Mouse (Mus musculus) kidney, postnatal 14 days (tissue): Measurements from ENCODE around the gene Ifng.
"Not testable (repeated sequence)": the region's sequence is repeated elsewhere in the genome, so short reads cannot be mapped to it uniquely, and the experiment has no call there.

Experiments used
- DNase-seq: peaks from one replicate; pipeline ENCODE4 v3.0.0; 2022; ENCODE audit warnings: mixed read lengths

The Ifng gene

DNA sequence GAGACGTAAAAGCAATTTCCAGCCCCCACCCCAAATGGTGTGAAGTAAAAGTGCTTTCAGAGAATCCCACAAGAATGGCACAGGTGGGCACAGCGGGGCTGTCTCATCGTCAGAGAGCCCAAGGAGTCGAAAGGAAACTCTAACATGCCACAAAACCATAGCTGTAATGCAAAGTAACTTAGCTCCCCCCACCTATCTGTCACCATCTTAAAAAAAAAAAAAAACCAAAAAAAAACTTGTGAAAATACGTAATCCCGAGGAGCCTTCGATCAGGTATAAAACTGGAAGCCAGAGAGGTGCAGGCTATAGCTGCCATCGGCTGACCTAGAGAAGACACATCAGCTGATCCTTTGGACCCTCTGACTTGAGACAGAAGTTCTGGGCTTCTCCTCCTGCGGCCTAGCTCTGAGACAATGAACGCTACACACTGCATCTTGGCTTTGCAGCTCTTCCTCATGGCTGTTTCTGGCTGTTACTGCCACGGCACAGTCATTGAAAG is at the start of gene Ifng:
Gene Ifng, plus strand, starts transcription at position 305 of the 499 bp plus-strand sequence.
- DNase-seq: no peak

DNA sequence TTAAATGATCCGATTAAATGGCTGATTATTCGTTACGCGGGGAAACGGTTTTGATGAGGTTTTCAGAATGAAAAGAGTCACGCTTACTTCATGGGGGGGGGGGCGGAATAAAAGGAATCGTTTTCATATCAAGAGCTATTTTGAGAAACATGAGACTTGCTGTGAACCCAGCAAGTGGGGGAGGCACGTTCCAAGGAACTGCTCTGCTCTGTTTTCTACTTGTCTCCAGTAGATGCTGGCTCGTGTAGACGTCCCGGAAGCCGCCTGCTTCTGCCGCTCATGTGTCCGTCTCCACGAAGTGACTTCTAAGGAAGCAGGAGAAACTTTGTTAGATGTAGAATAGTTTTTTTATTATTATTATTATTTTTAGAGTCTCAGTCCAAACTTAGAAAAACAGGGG is 40.9 kb upstream of the Ifng start:
- DNase-seq: no peak

DNA sequence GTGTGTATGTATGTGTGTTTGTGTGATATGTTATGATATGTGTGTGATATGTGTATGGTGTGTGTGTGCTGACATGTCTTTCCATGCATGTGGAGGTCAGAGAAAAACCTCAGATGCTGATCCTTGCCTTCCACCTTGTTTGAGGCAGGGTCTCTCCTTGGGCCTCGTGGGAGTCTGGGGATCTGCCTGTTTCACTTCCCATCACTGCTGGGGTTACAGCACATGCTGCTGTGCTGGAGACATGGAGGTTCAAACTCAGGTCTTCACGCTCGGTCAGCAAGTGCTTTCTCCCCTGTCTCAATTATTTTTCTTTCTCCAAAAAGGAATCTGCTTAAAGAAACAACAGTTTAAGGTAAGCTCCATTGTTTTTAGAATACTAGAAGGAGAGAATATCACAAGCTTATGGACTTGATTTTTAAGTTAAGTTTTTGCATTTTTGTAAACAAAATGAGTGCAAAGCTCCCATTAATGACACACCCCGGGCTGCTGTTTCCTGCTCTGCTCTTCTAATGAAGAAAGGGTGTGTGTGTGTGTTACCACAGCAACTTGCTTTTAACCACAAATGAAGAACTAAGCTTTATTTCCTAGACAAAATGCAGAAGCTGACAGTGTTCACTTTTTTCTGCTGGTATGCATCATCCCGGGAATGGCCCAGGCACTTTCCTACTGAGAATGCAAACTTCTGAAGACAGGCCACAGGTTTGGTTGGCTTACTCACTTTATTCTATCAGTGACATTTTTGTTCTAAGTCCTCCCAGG is 34.2 kb upstream of the Ifng start:
- DNase-seq: no peak

DNA sequence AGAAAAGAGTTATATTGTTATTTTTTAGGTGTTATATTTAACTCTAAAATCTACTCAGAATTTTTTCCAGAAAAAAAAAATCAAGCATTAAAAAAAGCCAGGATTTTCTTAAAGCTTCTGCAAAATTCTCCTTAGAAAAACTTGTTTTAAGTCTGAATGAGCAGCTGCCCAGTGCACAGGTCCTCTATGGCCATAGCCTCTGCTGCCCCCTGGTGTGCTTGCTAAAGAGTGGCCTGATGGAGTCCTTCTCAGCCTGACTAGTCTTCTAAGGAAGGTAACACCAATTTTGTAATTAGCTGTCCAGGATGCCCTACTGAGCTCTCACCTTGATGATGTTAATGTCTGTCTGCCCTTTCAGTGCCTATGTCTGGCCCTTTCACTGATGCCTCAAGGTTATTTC is 29.5 kb upstream of the Ifng start:
- no peak for DNase-seq

DNA sequence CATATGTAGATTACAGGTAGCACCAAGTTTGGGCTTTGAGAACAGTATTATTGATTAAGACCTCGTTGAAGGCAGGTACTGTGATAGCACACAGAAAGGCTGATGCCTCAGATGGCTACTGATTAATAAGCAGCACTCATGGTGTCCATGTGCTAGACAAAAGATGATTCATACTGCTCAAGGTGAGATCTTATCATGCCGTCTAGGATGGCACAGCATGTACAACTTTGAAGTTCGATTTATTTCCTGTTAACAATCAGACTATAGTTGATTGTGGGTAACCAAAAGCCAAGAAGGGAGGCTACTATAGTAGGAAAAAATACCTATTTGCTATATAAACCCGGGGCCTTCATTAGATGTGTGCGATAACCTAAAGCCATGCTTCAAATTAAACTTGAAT is 28.1 kb upstream of the Ifng start:
- no peak for DNase-seq

DNA sequence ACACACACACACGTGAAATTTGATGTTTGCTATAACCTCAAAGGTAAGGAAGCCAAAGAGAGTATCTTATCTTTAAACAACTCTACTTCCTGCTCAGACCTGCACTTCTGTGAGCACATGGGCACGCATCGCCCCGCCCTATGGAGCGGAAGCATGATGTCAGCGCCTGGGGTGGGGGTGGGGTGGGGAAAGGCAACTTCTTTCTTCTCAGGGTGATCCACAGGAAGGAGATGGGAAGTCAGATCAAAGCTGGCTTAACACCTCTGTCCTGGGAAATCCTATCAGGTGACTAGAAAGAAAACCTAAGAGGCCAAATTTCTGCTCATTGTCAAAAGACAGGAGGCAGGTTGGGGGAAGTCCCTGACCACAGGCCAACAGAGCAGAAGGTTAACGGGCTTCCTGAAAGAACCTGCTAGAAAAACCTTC is 21.8 kb upstream of the Ifng start:
- DNase-seq: no peak

DNA sequence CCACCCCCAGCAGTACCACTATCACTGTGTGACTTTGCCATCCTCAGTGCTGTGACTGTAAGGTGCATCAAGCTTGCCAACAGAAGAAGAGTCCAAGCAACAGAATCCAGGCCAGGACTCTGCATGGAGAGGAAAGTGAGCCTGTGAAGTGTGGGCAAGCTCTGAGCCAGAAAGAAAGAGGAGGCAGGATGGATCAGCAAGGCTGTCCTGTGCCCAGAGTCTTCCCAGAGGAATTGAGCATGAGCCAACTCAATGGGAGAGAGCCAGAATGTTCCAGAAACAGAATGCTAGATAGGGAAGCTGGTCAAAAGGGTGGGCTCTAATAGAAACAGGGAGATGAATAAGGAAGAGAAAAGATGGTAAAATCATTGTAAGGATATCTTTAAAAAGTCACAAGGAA is 19.9 kb upstream of the Ifng start:
- DNase-seq: no peak

DNA sequence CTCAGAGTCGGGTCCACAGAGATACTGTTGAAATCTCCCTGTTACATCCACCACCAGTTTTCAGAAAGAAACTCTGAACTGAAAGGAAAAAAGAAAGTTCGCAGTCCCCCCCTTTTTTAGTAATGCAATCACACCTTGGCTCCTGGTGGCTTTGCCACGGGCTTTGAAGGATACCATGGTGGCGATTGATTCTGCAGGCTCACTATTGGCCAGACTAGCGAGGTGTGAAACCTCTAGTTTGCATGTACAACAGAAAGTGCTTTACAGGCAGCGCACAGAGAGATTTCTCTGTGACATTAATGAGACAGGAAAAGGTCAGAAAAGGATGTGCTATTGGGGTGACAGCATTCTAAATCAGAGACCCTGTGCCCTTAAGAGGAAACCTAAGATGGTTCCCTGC is 5.3 kb upstream of the Ifng start:
- DNase-seq: no peak

DNA sequence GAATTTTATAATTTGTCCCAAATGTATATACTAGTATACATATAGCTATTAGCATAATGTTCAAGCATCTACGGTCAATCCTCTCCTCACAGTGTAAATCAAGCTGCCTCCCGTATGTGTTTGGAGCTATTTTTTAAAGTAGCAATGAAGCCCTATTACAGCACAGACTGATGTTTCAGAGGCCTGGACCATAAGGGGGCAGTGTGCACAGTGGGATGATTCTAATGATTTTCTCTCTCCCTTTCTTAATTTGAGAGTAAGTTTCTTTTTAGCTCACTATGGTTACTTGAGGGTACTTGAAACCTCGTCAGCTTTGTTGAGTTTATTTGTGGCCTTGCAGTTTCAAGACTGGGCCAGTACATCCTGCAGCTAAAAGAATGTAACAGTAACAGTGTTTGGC is 1.1 kb downstream of the Ifng start:
- DNase-seq: peak; percentile 5

DNA sequence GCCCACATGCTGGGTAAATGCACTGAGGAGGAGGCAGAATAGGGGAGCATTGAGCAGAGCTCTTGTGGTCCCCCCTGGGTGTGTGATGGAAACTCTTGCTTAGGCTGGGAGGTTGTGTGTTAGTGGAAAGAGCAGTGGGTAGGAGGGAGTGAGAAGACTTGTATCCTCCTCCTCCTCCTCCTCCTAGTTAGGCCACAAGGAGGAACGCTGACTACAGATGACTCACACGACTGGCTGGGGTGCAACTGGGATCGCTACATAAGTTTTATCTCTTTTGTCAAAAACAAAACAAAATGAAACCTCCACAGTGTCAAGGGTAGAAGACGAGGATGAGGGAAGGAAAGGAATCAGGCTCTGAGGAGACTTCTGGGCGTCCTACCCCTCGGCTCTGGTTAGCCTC is 2.2 kb downstream of the Ifng start:
- no peak for DNase-seq

DNA sequence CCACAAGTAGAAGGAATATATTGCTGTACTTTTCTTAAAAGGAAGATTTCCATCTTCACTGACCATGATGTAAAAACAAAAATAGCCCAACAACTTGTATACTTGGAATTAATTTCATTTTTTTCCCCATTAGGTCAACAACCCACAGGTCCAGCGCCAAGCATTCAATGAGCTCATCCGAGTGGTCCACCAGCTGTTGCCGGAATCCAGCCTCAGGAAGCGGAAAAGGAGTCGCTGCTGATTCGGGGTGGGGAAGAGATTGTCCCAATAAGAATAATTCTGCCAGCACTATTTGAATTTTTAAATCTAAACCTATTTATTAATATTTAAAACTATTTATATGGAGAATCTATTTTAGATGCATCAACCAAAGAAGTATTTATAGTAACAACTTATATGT is 4.2 kb downstream of the Ifng start:
- no peak for DNase-seq

DNA sequence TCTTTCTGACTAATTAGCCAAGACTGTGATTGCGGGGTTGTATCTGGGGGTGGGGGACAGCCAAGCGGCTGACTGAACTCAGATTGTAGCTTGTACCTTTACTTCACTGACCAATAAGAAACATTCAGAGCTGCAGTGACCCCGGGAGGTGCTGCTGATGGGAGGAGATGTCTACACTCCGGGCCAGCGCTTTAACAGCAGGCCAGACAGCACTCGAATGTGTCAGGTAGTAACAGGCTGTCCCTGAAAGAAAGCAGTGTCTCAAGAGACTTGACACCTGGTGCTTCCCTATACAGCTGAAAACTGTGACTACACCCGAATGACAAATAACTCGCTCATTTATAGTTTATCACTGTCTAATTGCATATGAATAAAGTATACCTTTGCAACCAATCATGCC is 4.7 kb downstream of the Ifng start:
- no peak for DNase-seq

DNA sequence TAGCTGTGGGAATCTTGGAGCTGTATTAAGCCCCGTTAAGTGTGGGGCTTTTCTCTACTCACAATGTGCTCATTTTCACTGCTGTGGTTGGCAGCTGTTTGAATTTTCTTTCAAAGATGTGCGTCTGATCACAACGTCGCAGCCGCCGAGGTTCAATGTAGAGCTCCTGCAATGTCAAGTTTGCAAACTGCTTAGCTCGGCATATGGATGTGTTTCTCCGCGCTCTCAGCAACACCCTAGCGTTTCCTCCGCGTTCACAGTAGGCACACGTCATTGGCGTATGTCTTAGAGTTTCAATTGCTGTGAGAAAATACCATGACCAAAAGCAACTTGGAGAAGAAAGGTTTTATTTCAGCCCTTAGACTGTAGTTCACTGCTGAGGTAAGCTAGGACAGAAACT is 5.1 kb downstream of the Ifng start:
- DNase-seq: no peak

DNA sequence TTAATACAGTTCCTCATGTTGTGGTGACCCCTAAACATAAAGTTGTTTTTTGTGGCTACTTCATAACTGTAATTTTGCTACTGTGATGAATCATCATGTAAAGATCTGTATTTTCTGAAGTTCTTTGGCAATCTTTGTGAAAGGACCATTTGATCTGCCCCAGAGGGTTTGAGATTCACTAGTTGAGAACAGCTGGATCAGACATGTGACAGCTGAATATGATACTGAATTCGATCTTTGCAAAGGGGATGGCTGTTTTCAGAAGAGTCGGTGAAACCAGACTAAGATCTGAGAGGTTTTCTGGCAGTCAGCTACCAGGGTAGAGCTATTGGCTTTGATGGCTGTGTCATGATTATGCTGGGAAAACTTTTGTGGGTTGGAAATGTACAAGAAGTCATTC is 10.9 kb downstream of the Ifng start:
- no peak for DNase-seq

DNA sequence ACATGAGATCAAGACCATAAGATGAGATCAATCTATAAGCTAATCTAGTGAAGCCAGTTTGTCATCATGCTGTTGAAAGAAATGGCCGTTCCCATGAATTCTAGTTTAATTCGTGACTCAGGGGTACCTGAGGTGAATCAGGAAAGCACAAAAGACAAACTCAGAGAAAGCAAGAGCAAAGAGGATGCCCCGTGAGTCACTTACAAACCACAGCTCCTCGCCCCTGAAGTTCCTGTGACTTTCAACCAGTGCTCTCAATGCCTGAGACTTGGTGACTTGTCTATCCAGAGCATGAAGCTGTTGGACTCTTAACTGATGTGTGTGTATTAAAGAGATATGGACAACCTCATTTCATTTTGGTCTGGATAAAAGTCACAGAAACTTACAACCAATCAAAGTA is 17.9 kb downstream of the Ifng start:
- no peak for DNase-seq

DNA sequence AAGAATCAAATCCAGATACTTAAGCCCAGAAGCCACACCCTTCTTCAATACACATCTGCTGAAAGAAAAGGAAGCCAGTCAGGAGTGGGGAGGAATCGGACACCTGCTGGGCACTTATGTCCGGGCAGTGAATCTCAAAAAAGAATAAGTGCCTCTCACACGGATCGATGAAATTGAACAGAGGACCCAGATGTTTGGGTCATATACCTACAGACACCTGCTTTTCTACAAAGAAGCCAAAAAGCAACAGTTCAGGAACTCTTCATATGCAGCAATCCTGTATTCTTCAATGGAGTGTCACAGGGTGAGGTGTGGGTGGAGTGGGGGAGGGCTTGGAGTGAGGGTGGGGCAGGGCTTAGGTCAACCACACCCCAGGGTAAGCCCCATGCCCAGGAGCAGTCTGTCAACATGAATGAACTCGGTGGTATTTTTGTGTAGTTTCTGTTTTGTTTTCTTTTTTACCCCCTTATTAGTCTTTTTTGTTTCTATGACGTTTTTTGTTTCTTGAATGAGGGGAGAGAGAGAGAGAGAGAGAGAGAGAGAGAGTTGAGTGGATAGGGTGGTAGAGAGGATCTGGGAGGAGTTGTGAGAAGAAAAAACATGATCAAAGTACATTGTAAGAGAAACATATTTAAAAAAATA is 20.4 kb downstream of the Ifng start:
- DNase-seq: no peak

DNA sequence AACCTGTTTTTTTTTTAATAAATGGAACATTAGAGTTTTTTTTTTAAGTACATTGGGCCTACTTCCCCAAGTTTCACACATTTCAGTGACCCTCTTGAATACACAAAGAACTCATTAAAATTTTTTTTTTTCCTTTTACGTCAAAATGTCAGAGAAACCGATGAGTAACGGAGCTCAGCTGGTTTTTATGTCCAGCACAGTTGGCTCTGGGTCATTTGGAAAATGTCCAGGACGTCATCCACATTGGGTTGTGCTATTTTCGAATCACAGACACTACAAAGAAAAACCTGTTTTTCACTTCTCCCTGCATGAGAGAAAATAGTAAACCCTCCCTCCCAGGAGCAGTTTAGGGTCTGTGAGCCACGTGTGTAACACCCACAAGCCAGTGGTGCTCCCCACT is 25.6 kb downstream of the Ifng start:
- DNase-seq: peak; percentile 48

DNA sequence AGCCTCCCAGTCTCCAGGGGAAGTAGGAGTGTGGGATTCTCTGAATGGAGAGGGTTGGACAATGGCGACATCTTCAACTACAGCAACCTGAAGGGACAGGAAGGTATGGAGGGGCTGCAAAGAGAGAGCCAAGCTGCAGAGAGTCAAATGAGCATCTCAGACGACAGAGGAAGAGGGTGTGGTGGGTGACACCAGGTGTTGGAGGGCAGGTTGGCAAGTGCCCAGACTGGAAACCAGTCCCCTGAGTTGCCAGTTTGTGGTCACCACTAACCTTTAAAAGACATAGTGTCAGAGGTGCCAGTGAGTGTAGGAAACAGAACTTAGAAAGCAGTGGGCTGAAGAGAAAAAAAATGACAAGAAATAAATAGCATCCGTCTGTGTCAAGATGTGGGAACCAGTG is 28.2 kb downstream of the Ifng start:
- DNase-seq: no peak

DNA sequence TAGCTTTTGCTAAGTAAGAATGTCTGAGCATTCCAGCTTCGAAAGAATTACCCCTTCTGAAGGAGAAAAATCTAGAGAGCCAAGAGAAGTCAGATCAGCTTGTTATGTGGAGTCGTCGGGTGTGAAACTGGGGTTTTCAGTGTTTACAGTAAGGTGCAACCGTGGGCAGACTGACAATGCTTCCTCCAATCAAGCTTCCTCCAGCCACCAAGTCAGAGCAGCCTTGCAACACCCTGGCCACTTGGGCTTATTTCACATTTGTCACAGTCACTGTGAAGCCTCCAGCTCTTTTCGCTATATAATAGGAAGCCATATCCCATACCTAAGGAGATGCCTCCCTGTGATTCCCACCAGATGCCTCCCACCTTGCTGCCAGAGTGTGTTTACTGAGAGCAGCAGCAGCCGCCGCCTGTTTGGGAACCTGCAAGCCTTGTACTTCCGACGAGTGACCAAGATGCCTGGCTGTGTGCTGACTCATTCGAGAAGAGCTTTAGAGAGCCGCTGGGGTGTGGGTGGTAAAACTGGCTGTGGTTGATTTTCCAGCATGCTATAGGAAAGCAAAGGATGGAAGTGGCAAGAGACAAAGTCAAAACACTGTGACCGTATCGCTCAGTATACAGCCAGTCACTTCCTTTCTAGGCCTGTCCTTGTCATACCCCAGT is 29.6 kb downstream of the Ifng start:
- no peak for DNase-seq

DNA sequence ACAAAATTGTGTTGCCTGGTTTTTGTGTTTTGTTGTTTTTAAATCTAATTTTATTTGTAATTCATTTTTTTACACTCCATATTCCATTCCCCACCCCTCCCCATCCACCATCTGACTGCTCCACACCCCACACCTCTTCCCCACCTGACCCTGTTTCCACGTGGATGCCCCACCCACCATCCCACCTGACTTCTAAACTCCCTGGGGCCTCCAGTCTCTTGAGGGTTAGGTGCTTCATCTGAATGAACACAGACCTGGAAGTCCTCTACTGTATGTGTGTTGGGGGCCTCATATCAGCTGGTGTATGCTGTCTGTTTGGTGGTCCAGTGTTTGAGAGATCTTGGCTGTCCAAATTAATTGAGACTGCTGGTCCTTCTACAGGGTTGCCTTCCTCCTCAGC is 32.0 kb downstream of the Ifng start:
- DNase-seq: not testable (repeated sequence)

DNA sequence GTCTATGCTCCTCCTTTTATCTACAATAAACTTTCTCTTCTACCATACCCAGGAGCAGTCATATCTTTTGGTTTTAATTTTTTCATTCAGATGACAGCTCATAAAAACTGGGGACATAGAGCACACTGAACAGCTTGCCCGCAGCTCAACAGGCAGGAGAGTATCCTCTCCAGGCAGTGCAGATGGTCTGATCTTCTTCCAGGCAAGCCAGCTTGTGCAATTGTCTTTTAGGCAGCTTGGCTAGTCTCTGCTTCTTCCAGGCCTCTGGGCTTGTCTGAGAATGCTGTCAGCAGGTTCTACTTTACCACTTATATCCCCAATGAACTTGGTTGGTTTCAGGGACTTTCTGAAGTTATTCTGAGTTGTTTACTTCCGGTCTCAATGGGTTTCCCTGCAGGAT is 35.9 kb downstream of the Ifng start:
- DNase-seq: no peak

DNA sequence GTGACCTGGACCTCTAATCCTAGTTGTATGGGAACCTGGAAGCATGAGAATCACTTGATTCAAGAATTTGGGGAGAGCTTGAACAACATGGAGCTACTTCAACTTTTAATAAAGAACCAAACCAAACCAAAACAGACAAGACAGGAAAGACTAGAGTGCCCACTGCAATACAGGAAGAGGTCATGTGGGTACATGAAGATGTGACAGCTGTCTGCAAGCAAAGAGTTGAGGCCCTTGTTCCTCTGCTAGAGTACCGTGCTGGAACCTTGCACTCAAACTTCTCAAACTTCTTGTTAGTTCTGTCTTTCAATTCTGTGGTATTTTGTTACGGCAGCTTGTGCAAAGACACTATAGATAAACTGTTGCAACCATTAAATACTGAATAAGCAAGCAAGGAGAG is 36.5 kb downstream of the Ifng start:
- DNase-seq: no peak

DNA sequence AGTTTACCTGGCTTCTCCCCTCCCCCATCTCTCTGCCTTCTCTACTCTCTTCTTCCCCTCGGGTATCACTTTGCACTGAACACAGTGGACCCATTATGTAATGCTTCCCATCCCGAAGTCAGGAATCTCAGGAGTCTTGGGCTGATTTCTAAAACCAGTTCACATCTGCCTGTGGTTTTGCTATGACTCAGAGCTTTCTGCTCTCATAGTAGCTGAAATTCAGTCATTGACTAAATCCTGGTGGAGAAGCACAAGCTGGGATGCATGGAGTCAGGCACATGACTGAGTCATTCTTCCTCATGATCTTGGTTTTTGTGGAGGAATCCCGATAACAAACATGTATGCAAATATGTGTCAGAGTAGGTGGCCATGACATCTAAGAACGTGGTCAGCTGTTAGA is 38.4 kb downstream of the Ifng start:
- DNase-seq: no peak

DNA sequence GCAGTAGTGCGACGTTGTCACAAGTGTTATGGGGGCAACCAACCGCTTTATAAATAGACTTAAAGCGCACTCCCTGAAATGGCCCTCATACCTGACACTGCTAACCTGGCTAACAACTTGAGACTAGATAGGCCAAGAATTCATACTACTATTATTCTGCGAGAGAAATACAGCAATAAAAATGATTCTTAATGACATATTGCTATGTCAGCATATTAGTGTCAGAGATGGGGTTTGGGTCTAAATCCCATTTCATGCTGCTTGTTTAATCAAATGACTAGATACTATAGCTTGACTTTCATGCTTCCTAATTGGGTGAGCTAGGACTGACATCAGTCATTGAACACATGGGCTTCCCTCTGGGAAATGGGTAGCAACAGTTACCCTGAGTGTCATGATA is 39.3 kb downstream of the Ifng start:
- no peak for DNase-seq
